Mouse (Mus musculus): ENCODE data around the gene Mif4gd.
A peak's percentile ranks its signal among the peaks of the same experiment; 100 is the strongest.

The Mif4gd gene

GRCm38 (mm10) chr11:115564064-115564809 is 48.5 kb downstream of the Mif4gd start, which contains the start of gene Nup85:
Gene Nup85 (plus strand): TSS chr11:115564434.
- DNase-seq, result peak; percentile 98

DNA sequence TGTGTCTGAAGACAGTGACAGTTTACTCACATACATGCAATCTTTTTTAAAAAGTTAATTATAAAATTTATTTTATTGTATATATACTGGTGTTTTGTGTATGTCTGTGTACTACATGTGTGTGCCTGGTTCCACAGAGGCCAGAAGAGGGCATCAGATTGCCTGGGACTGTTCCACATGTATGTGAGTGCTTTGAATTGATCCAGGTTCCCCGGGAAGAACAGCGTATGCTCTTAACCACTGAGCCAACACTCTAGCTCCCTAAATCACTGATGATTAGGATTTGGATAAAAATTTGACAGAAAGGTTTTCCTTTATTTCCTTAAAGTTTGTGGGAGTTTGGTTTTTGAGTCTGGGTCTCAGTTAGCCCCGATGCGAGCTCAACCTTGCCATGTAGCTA is 49.4 kb downstream of the Mif4gd start:
- DNase-seq, result no peak

Data from kidney, postnatal 25 days (tissue).